35 mouse cellular contexts compared by ENCODE assay signal in the genomic region with DNA sequence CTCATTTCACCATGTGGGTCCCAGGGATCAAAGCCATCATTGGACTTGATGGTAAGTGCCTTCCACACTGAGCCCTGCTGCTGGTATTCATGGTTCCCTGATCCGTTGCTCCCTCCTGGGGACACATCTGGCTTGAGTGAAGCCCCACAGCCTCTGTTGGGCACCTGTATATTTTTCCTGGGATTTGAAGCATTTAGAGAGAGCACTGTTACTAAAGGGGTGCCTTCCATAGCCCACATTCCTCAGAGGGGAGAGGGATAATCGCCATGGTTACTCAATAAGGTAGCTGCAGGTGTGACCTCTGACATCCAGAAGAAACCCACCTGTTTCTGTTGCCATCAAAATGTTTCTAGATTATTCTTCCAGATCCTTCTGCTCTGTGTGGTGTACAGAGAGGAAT.
"Had no signal": no experiment of that assay in that cellular context is flagged by ENCODE, and none has a peak within 500 bp of the region (broad histone marks: within the 10 kb centered on the region; RNA-seq: fewer than 3 reads in every experiment).

No protein-coding gene starts in this region.

- H3K9me3 ChIP-seq: heart, embryonic 10.5 days; heart, embryonic 12.5 days; heart, embryonic 13.5 days; heart, embryonic 15.5 days; hindbrain, embryonic 10.5 days; hindbrain, embryonic 12.5 days; hindbrain, embryonic 13.5 days; hindbrain, embryonic 15.5 days; intestine, embryonic 15.5 days; kidney, embryonic 15.5 days had no signal

- H3K36me3 ChIP-seq: heart, embryonic 10.5 days; heart, embryonic 12.5 days; heart, embryonic 13.5 days; heart, embryonic 15.5 days; hindbrain, embryonic 10.5 days; hindbrain, embryonic 12.5 days; hindbrain, embryonic 13.5 days; hindbrain, embryonic 15.5 days; intestine, embryonic 15.5 days; kidney, embryonic 15.5 days had no signal

- DNase-seq: heart, postnatal 10 days; heart, postnatal 14 days; heart, postnatal 36 days; heart, postnatal 4 days; kidney, adult 11 months; kidney, adult 18-20 months; kidney, adult 2 months; kidney, adult 8-10 months; kidney, adult 9 months; kidney, postnatal 10 days; kidney, postnatal 14 days; kidney, postnatal 25 days; kidney, postnatal 36 days; kidney, postnatal 4 days; layer of hippocampus, adult 9-11 months; layer of hippocampus, postnatal 36 days had no signal

- H3K27ac ChIP-seq: heart, embryonic 13.5 days; heart, embryonic 15.5 days; hindbrain, embryonic 10.5 days; hindbrain, embryonic 12.5 days; hindbrain, embryonic 13.5 days; hindbrain, embryonic 14.5 days; hindbrain, embryonic 15.5 days; hindbrain, postnatal 0 days; kidney, embryonic 15.5 days; kidney, postnatal 0 days; layer of hippocampus, adult 2 months had no signal

- ATAC-seq: hindbrain, embryonic 16.5 days; hindbrain, postnatal 0 days; inflammation-experienced regulatory T-cells, adult 6 months; intestine, embryonic 15.5 days; intestine, embryonic 16.5 days; intestine, postnatal 0 days had no signal

- H3K4me3 ChIP-seq: heart, embryonic 10.5 days; heart, embryonic 12.5 days; heart, embryonic 13.5 days; heart, embryonic 15.5 days; hindbrain, embryonic 10.5 days; hindbrain, embryonic 12.5 days; hindbrain, embryonic 13.5 days; hindbrain, embryonic 15.5 days; intestine, embryonic 15.5 days; kidney, embryonic 15.5 days; layer of hippocampus, adult 2 months had no signal

- H3K4me2 ChIP-seq: heart, embryonic 11.5 days; heart, embryonic 12.5 days; heart, embryonic 13.5 days; heart, embryonic 15.5 days; hindbrain, embryonic 12.5 days; hindbrain, embryonic 13.5 days; hindbrain, embryonic 14.5 days; hindbrain, embryonic 15.5 days; intestine, embryonic 15.5 days; kidney, embryonic 15.5 days had no signal

- H3K27me3 ChIP-seq: hindbrain, embryonic 15.5 days; intestine, embryonic 15.5 days had no signal

- H3K9ac ChIP-seq: heart, embryonic 12.5 days; heart, embryonic 13.5 days; heart, embryonic 15.5 days; hindbrain, embryonic 12.5 days; hindbrain, embryonic 13.5 days; hindbrain, embryonic 14.5 days; hindbrain, embryonic 15.5 days; intestine, embryonic 15.5 days; kidney, embryonic 15.5 days had no signal

- H3K4me1 ChIP-seq: hindbrain, embryonic 15.5 days had no signal
